Mouse (Mus musculus) embryonic facial prominence, embryonic 15.5 days (tissue): ENCODE data around the gene Tpbpb. TPM values are rescaled to one million over a fixed set of nuclear protein-coding genes. Genes with fewer than 3 reads are reported as not detected.

ENCODE experiments used
- polyA plus RNA-seq: library from polyadenylated mRNA; unstranded; fragments of >200 nt; fragmentation: Nextera tagmentation; extraction: Ambion mirVana; gene quantifications from 2 replicates; pipeline ENCODE4 v1.2.1, GENCODE M21; 2015

Gene Tpbpb
- polyA plus RNA-seq, 1 experiment from 2014 or later, result not detected

Other genes starting within 250 kb of the Tpbpb start
- not detected in 2 replicates for gene BC051665, start 118.5 kb downstream of the Tpbpb start, polyA plus RNA-seq
- gene Ctsll3, start 102.0 kb downstream of the Tpbpb start, polyA plus RNA-seq, result 0.87 and 1.3 TPM in 2 replicates
- gene 4930486L24Rik, start 40.4 kb downstream of the Tpbpb start, polyA plus RNA-seq, result 0.17 and 0.38 TPM in 2 replicates
- not detected in 2 replicates for gene Gm49392, start 8.0 kb downstream of the Tpbpb start, polyA plus RNA-seq
- 5.3 and 6.4 TPM in 2 replicates for gene Ctla2b, start 7.4 kb downstream of the Tpbpb start, polyA plus RNA-seq
- not detected in 2 replicates for gene Gm49393, start 30.7 kb upstream of the Tpbpb start, polyA plus RNA-seq
- 0.93 and 2.0 TPM in 2 replicates for gene Gm49391, start 31.7 kb upstream of the Tpbpb start, polyA plus RNA-seq
- gene Ctla2a, start 31.7 kb upstream of the Tpbpb start, polyA plus RNA-seq, result 31.0 and 31.8 TPM in 2 replicates
- not detected in 2 replicates for gene Tpbpa, start 37.1 kb upstream of the Tpbpb start, polyA plus RNA-seq
- gene Ctsj, start 101.1 kb upstream of the Tpbpb start, polyA plus RNA-seq, result not detected in 2 replicates
- gene Ctsq, start 135.8 kb upstream of the Tpbpb start, polyA plus RNA-seq, result not detected in 2 replicates